Mouse (Mus musculus) CH12.LX (cell line): ENCODE measurements around the gene Ado.

Experiments used
- BHLHE40 ChIP-seq: IDR thresholded peaks from 2 replicates; pipeline ENCODE4 v1.6.1; 2011; ENCODE audit warnings: mild to moderate bottlenecking, low read depth, low read length, improper control_type of control experiment
- CHD1 ChIP-seq: IDR thresholded peaks from 2 replicates; pipeline ENCODE4 v1.6.1; 2012; ENCODE audit warnings: low read depth, low read length, improper control_type of control experiment, inconsistent platforms
- CTCF ChIP-seq, 2 experiments: IDR thresholded peaks in 1 of 2; conservative IDR thresholded peaks in 1 of 2; 2 replicates each; pipeline ENCODE4 v1.5.1; 2011 to 2012; ENCODE audit warnings: low read depth in 2 of 2, low read length in 2 of 2, improper control_type of control experiment in 1 of 2, inconsistent platforms in 1 of 2, mild to moderate bottlenecking in 1 of 2, moderate library complexity in 1 of 2
- E2F4 ChIP-seq: IDR thresholded peaks from 2 replicates; pipeline ENCODE4 v1.6.1; 2011; ENCODE audit warnings: low read depth, low read length, improper control_type of control experiment; ENCODE audit not compliant: insufficient replicate concordance
- EP300 ChIP-seq: IDR thresholded peaks from 2 replicates; pipeline ENCODE4 v1.6.1; 2011; ENCODE audit warnings: low read length, improper control_type of control experiment
- HCFC1 ChIP-seq: IDR thresholded peaks from 2 replicates; pipeline ENCODE4 v1.6.1; 2012; ENCODE audit warnings: low read depth, mild to moderate bottlenecking, inconsistent platforms, low read length, improper control_type of control experiment
- JUN ChIP-seq: IDR thresholded peaks from 2 replicates; pipeline ENCODE4 v1.6.1; 2011; ENCODE audit warnings: low read depth, mild to moderate bottlenecking, low read length, improper control_type of control experiment, moderate library complexity; ENCODE audit not compliant: insufficient read depth
- MAFK ChIP-seq: IDR thresholded peaks from 2 replicates; pipeline ENCODE4 v1.6.1; 2011; ENCODE audit warnings: low read length, improper control_type of control experiment; ENCODE audit not compliant: insufficient replicate concordance
- POLR2A ChIP-seq: IDR thresholded peaks from 2 replicates; pipeline ENCODE4 v1.6.1; 2011; ENCODE audit warnings: low read depth, mild to moderate bottlenecking, improper control_type of control experiment, low read length
- SMC3 ChIP-seq: IDR thresholded peaks from 2 replicates; pipeline ENCODE4 v1.6.1; 2011; ENCODE audit warnings: low read depth, low read length, improper control_type of control experiment
- TBP ChIP-seq: conservative IDR thresholded peaks from 2 replicates; pipeline ENCODE4 v1.6.1; 2011; ENCODE audit warnings: low read depth, low read length, improper control_type of control experiment
- TCF12 ChIP-seq: IDR thresholded peaks from 2 replicates; pipeline ENCODE4 v1.6.1; 2014; ENCODE audit warnings: low read depth, mild to moderate bottlenecking, inconsistent platforms, low read length, improper control_type of control experiment
- USF1 ChIP-seq: IDR thresholded peaks from 2 replicates; pipeline ENCODE4 v1.6.1; 2014; ENCODE audit warnings: low read depth, mild to moderate bottlenecking, inconsistent platforms, low read length, improper control_type of control experiment
- ZMIZ1 ChIP-seq: IDR thresholded peaks from 2 replicates; pipeline ENCODE4 v1.6.1; 2012; ENCODE audit warnings: low read depth, mild to moderate bottlenecking, inconsistent platforms, low read length, improper control_type of control experiment

DNA sequence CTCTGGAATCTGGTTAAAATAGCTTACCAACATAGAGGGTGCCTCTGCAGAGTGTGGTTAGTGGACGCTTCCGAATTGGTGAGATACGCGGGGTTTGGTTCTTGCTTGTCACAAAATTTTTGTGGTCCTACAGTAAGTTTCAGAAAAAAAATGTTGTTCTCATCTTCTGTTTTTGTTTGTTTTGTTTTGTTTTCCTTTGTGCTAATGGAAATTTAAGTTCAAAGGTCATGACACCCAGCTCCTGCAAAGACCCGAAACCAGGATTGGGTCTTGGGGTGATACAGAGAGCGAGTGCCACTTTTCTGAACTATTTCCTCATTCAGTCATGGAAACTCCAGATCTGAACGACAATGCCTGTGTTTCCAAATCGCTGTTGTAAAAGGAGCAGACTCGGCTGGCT, 50.8 kb downstream of the Ado start:
- no peak; the same call in 1 of the 2 replicates for TF ChIP-seq EP300
- TF ChIP-seq SMC3: no peak
- no peak for TF ChIP-seq CTCF (conservative IDR thresholded peaks at IDR 0.05 in 1 of 2, IDR thresholded peaks at IDR 0.05 in 1 of 2; ENCODE audit: low read depth in 2 of 2, low read length in 2 of 2)
- TF ChIP-seq BHLHE40: no peak
- TF ChIP-seq HCFC1: no peak
- TF ChIP-seq POLR2A: no peak
- TF ChIP-seq TBP: no peak
- no peak for TF ChIP-seq CHD1
- TF ChIP-seq MAFK: no peak
- no peak for TF ChIP-seq TCF12
- TF ChIP-seq JUN: no peak
- no peak for TF ChIP-seq E2F4
- no peak for TF ChIP-seq USF1
- no peak for TF ChIP-seq ZMIZ1
